Mouse (Mus musculus): Measurements from ENCODE around the gene Grm2. TPM values are rescaled to one million over a fixed set of nuclear protein-coding genes. Genes with fewer than 3 reads are reported as not detected.

Gene Grm2
- polyA plus RNA-seq (2015; fragmentation: Illumina TruSeq; extraction: RNeasy Lipid Tissue Mini Kit (QIAGEN cat#74804); ENCODE audit: insufficient read depth, low replicate concordance): not detected

DNA sequence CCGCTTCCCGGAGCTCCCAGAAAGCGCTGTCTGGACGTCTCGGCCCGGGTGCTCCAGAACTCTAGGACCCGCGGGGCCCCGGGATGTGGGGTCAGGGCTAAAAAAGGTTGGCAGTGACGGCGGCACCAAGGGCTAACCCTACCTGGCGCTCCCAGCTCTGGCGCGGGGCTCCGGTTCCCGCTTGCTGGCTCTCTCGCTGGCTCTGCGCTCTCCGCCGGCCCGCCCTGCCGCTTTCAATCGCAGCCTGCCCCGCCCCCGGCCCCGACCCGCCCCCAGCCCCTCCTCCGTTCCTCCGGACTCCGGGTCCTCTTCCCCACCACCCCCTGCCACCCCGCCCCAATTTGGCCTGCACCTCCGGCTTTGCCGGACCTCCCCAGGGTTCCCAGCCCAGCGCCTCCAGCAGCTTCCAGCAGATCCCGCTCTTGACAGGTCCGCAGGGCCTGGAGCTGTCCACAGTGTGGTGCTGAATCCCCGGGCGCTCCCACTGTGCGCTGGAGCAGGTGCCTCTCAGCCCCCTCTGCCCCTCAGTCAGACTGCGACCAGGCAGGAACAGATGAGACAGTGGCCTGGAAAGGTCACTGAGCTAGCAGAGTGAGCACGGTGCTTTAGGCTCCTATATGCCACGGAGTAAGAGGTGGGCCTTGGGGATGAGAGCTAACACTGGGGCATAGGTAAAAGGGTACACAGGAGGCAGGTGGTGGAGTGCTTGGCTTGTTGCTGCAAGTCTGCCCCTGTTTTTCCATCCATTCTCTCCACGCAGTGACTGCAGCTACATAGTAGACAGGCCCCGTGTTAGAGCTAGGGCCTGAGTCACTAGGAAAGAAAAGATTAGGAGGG lies at the start of gene Grm2:
Grm2 (minus strand) TSS at position 199 of the 837 bp plus-strand sequence.

DNA sequence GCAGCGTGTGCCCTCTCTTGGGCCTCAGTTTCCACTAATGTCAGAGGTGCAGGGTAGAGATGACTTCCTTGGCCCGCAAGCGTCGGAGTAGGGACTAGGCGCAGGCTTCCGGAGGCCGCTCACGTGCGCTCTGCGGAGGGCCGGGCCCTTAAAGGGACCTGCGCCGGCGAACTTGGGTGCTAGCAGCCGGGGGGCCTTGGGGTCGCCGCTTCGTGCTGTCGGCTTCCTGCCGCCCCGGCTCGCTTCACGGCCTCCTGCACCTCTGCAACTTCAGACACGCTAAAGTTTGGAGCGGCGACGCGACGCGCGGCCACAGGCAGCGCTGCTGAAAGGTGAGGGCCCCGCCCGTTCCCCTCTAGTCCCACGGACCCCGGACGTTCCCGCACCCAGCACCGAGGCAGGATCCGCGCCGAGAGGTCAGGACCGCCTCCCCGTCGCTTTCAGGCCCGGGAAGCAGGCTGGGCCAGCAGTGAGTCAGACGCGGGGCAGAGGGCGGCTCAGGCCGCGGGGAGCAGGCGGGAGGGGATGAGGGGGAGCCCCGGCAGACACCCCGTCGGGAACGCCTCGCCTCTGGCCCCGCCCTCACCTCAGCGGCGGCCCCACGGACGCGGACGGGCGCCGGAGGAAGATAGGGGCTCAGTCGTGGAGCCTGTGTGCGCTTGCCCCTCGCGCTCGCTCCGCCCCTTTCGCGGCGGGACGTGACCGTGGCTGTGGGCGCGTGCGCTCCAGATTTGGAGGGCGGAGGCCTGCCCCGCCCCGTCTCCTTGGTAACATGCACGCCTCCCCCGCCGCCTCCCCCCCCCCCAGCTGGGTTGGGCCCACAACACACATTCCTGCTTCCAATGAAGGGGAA lies 29.6 kb upstream of the Grm2 start, which contains the start of gene Tex264:
Tex264 (minus strand) TSS at position 679 of the 853 bp plus-strand sequence.

DNA sequence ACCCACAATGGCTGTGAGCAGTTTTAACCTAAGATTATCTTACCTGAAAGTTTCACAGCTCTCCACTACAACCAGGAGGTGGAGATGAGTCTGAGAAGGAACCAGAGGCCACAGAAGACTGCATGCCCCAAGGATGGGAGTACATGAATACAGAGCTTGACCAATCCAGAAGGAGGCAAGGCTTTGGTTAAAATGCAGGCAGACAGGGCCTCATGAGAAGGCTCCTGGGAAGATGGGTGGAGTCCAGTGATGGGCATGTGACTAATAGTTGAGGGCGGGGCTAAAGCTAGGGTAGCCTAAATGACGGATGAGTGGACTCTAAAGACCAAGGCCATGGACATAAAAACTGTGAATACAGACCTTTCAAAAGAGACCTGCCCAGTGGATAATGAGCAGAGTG lies 29.6 kb downstream of the Grm2 start, which contains the start of gene Iqcf6:
Iqcf6 (plus strand) TSS at position 301 of the 400 bp plus-strand sequence.

Other genes starting within 250 kb of the Grm2 start
- gene Rpl29, start 226.6 kb downstream of the Grm2 start, polyA plus RNA-seq (2015; fragmentation: Illumina TruSeq; extraction: RNeasy Lipid Tissue Mini Kit (QIAGEN cat#74804); ENCODE audit: insufficient read depth, low replicate concordance): 347 TPM
- gene Acy1, start 217.8 kb downstream of the Grm2 start, polyA plus RNA-seq (2015; fragmentation: Illumina TruSeq; extraction: RNeasy Lipid Tissue Mini Kit (QIAGEN cat#74804); ENCODE audit: insufficient read depth, low replicate concordance): 5.5 TPM
- 19.7 TPM for gene Abhd14b, start 208.6 kb downstream of the Grm2 start, polyA plus RNA-seq (2015; fragmentation: Illumina TruSeq; extraction: RNeasy Lipid Tissue Mini Kit (QIAGEN cat#74804); ENCODE audit: insufficient read depth, low replicate concordance)
- gene Abhd14a, start 208.4 kb downstream of the Grm2 start, polyA plus RNA-seq (2015; fragmentation: Illumina TruSeq; extraction: RNeasy Lipid Tissue Mini Kit (QIAGEN cat#74804); ENCODE audit: insufficient read depth, low replicate concordance): 5.2 TPM
- 2.1 TPM for gene Pcbp4, start 202.8 kb downstream of the Grm2 start, polyA plus RNA-seq (2015; fragmentation: Illumina TruSeq; extraction: RNeasy Lipid Tissue Mini Kit (QIAGEN cat#74804); ENCODE audit: insufficient read depth, low replicate concordance)
- not detected for gene Gpr62, start 190.1 kb downstream of the Grm2 start, polyA plus RNA-seq (2015; fragmentation: Illumina TruSeq; extraction: RNeasy Lipid Tissue Mini Kit (QIAGEN cat#74804); ENCODE audit: insufficient read depth, low replicate concordance)
- 23.6 TPM for gene Rrp9, start 180.1 kb downstream of the Grm2 start, polyA plus RNA-seq (2015; fragmentation: Illumina TruSeq; extraction: RNeasy Lipid Tissue Mini Kit (QIAGEN cat#74804); ENCODE audit: insufficient read depth, low replicate concordance)
- 53.9 TPM for gene Parp3, start 179.1 kb downstream of the Grm2 start, polyA plus RNA-seq (2015; fragmentation: Illumina TruSeq; extraction: RNeasy Lipid Tissue Mini Kit (QIAGEN cat#74804); ENCODE audit: insufficient read depth, low replicate concordance)
- not detected for gene Iqcf1, start 156.1 kb downstream of the Grm2 start, polyA plus RNA-seq (2015; fragmentation: Illumina TruSeq; extraction: RNeasy Lipid Tissue Mini Kit (QIAGEN cat#74804); ENCODE audit: insufficient read depth, low replicate concordance)
- gene Iqcf5, start 141.5 kb downstream of the Grm2 start, polyA plus RNA-seq (2015; fragmentation: Illumina TruSeq; extraction: RNeasy Lipid Tissue Mini Kit (QIAGEN cat#74804); ENCODE audit: insufficient read depth, low replicate concordance): not detected
- not detected for gene Iqcf3, start 94.5 kb downstream of the Grm2 start, polyA plus RNA-seq (2015; fragmentation: Illumina TruSeq; extraction: RNeasy Lipid Tissue Mini Kit (QIAGEN cat#74804); ENCODE audit: insufficient read depth, low replicate concordance)
- gene Iqcf4, start 85.1 kb downstream of the Grm2 start, polyA plus RNA-seq (2015; fragmentation: Illumina TruSeq; extraction: RNeasy Lipid Tissue Mini Kit (QIAGEN cat#74804); ENCODE audit: insufficient read depth, low replicate concordance): not detected
- gene Iqcf6, start 29.5 kb downstream of the Grm2 start, polyA plus RNA-seq (2015; fragmentation: Illumina TruSeq; extraction: RNeasy Lipid Tissue Mini Kit (QIAGEN cat#74804); ENCODE audit: insufficient read depth, low replicate concordance): not detected
- 25.8 TPM for gene Tex264, start 29.8 kb upstream of the Grm2 start, polyA plus RNA-seq (2015; fragmentation: Illumina TruSeq; extraction: RNeasy Lipid Tissue Mini Kit (QIAGEN cat#74804); ENCODE audit: insufficient read depth, low replicate concordance)
- 16.4 TPM for gene Rad54l2, start 133.1 kb upstream of the Grm2 start, polyA plus RNA-seq (2015; fragmentation: Illumina TruSeq; extraction: RNeasy Lipid Tissue Mini Kit (QIAGEN cat#74804); ENCODE audit: insufficient read depth, low replicate concordance)
- 20.9 TPM for gene Dcaf1, start 165.8 kb upstream of the Grm2 start, polyA plus RNA-seq (2015; fragmentation: Illumina TruSeq; extraction: RNeasy Lipid Tissue Mini Kit (QIAGEN cat#74804); ENCODE audit: insufficient read depth, low replicate concordance)
- gene Rbm15b, start 231.3 kb upstream of the Grm2 start, polyA plus RNA-seq (2015; fragmentation: Illumina TruSeq; extraction: RNeasy Lipid Tissue Mini Kit (QIAGEN cat#74804); ENCODE audit: insufficient read depth, low replicate concordance): 16.9 TPM
- gene Manf, start 235.9 kb upstream of the Grm2 start, polyA plus RNA-seq (2015; fragmentation: Illumina TruSeq; extraction: RNeasy Lipid Tissue Mini Kit (QIAGEN cat#74804); ENCODE audit: insufficient read depth, low replicate concordance): 219 TPM